Mouse (Mus musculus) kidney, adult 2 months (tissue): ENCODE data around the gene Fam13c. TPM values are rescaled to one million over a fixed set of nuclear protein-coding genes. Genes with fewer than 3 reads are reported as not detected.

Experiments
- DNase-seq: peaks from one replicate; pipeline ENCODE4 v3.0.0; 2021
- H3K27ac ChIP-seq: fragments of 200-500 bp; 2 replicates; pipeline ENCODE4 v1.5.1; 2012; ENCODE audit warnings: low read depth, low read length, control low read depth, inconsistent platforms; ENCODE audit not compliant: insufficient read depth
- H3K27me3 ChIP-seq: fragments of 200-500 bp; replicated peaks from 2 replicates; pipeline ENCODE4 v1.6.1; 2012; ENCODE audit warnings: mild to moderate bottlenecking, moderate library complexity, low read length, inconsistent platforms; ENCODE audit not compliant: control insufficient read depth, insufficient read depth
- H3K36me3 ChIP-seq: fragments of 200-500 bp; 2 replicates; pipeline ENCODE4 v1.6.1; 2012; ENCODE audit warnings: mild to moderate bottlenecking, moderate library complexity, low read length, inconsistent platforms; ENCODE audit not compliant: control insufficient read depth, insufficient read depth
- H3K4me1 ChIP-seq: fragments of 200-500 bp; 2 replicates; pipeline ENCODE4 v1.6.1; 2011; ENCODE audit warnings: low read length; ENCODE audit not compliant: control insufficient read depth, insufficient read depth
- H3K4me3 ChIP-seq: fragments of 200-500 bp; 2 replicates; pipeline ENCODE4 v1.5.1; 2011; ENCODE audit warnings: mild to moderate bottlenecking, low read depth, low read length, control low read depth; ENCODE audit not compliant: insufficient read depth
- CTCF ChIP-seq: fragments of 200-500 bp; conservative IDR thresholded peaks from 2 replicates; pipeline ENCODE4 v1.5.1; 2011; ENCODE audit warnings: low read depth, mild to moderate bottlenecking, control low read depth, low read length, moderate library complexity, mixed read lengths; ENCODE audit not compliant: insufficient read depth, insufficient read length
- POLR2A ChIP-seq: fragments of 200-500 bp; IDR thresholded peaks from one replicate; pipeline ENCODE4 v1.6.1; 2011; ENCODE audit warnings: low read depth, low read length, control low read depth
- WGBS: fragments of 180-500 bp; shearing (Covaris S2); methylation state at CpG from one replicate; pipeline ENCODE4 v1.1.7; 2018; 5-methylcytosine and 5-hydroxymethylcytosine counted together
- polyA plus RNA-seq: library from polyadenylated mRNA; depleted of rRNA; stranded (reverse); fragments of >200 nt; gene quantifications from 2 replicates; pipeline ENCODE4 v1.2.3, GENCODE M21; 2012

The Fam13c gene
- polyA plus RNA-seq, 1 experiment: 1.5 TPM

DNA sequence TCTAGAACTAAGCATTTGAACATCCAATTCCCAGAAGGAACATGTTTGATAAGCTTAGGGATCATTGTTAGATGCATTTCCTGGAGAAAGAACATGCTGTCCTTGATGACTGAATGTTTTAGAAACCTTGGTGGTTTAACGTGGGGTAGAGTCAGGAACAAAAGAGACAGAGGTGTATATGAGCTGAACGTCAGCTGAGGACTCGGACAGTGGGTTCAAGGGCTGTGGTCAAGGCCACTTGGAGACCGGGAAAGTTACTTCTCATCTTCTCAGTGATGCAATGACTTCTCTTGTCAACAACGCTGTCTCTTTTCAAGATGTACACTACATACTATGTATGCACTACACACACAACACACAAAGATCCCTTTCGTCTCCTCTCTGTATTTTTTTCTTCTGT, 46.4 kb downstream of the Fam13c start:
- Histone ChIP-seq H3K36me3 (no peaks in the 10 kb centered on the region), H3K4me3 (no peak overlapping the region), H3K4me1 (peaks cover 5% of the 10 kb centered on the region; the same call in 1 of the 2 replicates), H3K27me3 (no peaks in the 10 kb centered on the region), H3K27ac (no peak overlapping the region)
- TF ChIP-seq POLR2A (no peak), CTCF (no peak)
- 92% methylated on average over 6 of the region's 6 CpGs for WGBS
- no peak for DNase-seq

DNA sequence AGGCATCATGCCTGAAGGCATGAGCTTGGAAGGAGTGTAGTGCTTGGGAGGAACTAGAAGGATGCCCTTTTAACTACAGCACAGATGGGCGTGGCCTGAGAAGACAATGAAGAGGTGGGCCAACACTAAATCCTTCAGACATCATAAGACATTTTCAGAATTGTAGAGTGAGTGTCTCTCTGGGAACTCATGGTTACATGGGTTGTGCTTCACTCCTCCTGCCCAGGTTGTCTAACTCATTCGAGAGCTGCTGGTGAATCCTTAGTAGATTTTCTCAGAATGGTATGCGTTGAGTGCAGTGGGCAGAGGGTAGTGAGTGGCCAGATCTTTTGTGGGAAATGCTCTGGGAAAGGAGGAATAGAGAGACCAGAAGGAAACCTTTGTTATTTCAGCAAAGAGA, 53.6 kb downstream of the Fam13c start:
- WGBS: 78% methylated on average over 3 of the region's 3 CpGs
- no peaks in the 10 kb centered on the region for H3K27me3 ChIP-seq
- H3K4me1 ChIP-seq: no peaks in the 10 kb centered on the region
- TF ChIP-seq POLR2A (no peak), CTCF (no peak)
- no peak overlapping the region for H3K4me3 ChIP-seq
- no peak for DNase-seq
- H3K36me3 ChIP-seq: no peaks in the 10 kb centered on the region
- 0 out of 2 replicates have a peak overlapping the region, but pooled peaks have one; percentile 40 for H3K27ac ChIP-seq

DNA sequence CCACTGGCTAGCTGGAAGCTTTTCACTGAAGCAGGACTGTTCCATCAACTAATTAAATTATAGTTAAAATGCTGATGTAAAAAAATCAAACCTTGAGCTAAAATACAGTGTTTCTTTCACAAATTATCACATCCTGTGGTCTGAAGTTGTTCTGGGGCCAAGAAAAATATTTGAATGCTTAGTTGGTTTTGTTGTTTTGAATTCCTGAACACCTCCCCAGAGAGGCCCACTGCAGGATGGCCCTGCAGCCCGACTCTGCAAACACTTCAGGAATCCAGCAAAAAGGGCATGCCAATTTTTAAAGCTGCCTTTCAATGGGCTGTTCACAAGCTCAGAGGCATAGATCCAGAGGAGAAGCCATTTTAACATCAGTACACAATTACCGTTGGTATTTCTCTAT, 54.2 kb downstream of the Fam13c start:
- Histone ChIP-seq H3K27ac (0 out of 2 replicates have a peak overlapping the region, but pooled peaks have one; percentile 40), H3K27me3 (no peaks in the 10 kb centered on the region), H3K36me3 (no peaks in the 10 kb centered on the region), H3K4me1 (no peaks in the 10 kb centered on the region), H3K4me3 (no peak overlapping the region)
- DNase-seq: peak; percentile 42
- TF ChIP-seq CTCF (no peak), POLR2A (no peak)
- WGBS: 40% methylated on average over 2 of the region's 2 CpGs

DNA sequence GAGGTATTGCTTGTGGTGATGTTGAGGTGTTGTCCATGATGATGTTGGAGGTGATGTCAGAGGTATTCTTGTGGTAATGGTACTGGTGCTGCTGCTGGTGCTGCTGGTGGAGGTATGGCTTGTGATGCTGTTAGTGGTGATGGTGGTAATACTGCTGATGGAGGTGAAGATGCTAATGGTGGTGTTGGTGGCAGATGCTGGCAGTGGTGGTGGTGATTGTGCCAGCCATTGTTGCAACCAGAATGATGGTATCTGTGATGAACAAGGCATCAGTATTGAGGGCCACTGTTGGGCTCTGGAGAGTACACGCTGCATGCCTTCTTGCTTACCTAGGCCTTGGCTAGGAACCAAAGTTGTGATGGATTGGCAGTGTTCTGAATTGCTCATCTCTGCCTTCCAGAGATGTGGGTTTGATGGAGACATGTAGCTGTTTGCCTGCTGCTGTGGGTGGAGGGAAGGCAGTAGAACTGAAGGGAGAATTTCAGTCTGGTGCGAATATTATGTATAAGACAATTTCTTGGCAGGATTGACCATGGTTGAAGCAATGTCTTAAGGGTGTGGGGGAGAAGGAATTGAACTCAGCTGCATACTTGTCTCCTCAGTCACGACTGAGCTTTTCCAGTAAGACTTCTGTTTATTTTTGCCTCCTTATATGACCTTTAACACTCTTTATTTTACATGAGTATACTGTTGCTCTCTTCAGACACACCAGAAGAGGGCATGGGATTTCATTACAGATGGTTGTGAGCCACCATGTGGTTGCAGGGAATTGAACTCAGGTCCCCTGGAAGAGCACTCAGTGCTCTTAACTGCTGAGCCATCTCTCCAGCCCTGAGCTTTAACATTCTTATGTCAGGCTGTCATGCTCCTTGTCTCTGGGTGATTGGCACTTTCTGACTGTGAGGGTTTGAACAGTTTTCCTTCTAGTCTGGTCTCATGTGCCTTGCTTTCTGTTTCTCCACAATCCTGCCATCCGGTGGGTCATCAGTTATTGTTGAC, 55.1 kb downstream of the Fam13c start:
- Histone ChIP-seq H3K27me3 (no peaks in the 10 kb centered on the region), H3K4me3 (no peak overlapping the region), H3K27ac (0 out of 2 replicates have a peak overlapping the region, but pooled peaks have one; percentile 26), H3K4me1 (no peaks in the 10 kb centered on the region), H3K36me3 (no peaks in the 10 kb centered on the region)
- DNase-seq: no peak
- TF ChIP-seq CTCF: no peak
- 73% methylated on average over 4 of the region's 4 CpGs for WGBS

DNA sequence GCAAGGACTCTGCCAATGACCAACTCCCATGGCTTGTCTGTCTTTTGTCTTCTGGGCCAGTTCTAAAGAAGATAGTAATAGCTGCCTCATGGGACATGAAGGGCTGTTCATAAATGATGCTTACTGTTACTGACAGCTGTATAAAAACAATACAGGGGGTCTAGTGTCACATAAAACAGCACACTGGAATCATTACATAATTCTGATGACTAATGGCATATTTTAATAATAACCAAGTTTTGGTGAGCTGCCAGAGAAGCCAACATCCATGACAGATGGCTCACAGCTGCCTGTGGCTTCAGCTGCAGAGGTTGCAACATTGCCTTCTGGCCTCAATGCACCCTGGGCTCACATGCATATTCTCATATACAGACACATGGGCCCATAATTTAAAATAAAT, 56.7 kb downstream of the Fam13c start:
- peak; percentile 57 for DNase-seq

DNA sequence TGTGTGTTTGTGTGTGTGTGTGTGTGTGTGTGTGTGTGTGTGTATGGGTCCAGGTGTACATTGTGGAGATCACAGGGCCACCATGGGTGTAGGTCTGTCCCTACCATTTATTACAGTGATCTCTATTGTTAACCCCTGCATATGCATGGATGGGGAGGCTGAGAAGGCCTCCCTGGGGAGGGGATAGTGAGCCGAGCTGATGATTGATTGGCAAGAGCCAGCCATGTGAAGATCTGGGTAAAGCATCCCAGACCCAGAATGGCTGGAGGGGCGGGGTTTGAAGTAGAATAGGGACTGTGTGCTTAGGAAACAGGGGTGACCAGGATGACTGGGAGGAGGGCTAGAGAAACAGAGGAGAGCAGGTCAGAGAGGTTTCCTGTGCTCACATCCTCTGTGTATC, 58.0 kb downstream of the Fam13c start:
- TF ChIP-seq POLR2A (no peak), CTCF (no peak)
- no peaks in the 10 kb centered on the region for H3K4me1 ChIP-seq
- no peaks in the 10 kb centered on the region for H3K36me3 ChIP-seq
- H3K27me3 ChIP-seq: no peaks in the 10 kb centered on the region
- WGBS: 69% methylated on average over 2 of the region's 2 CpGs
- H3K4me3 ChIP-seq: no peak overlapping the region
- no peak for DNase-seq
- H3K27ac ChIP-seq: no peak overlapping the region

More for the DNA sequence above, 56.7 kb downstream of the Fam13c start:
- Histone ChIP-seq H3K27ac (no peak overlapping the region), H3K4me1 (no peaks in the 10 kb centered on the region), H3K27me3 (no peaks in the 10 kb centered on the region), H3K4me3 (no peak overlapping the region), H3K36me3 (no peaks in the 10 kb centered on the region)
- TF ChIP-seq CTCF (no peak), POLR2A (no peak)

DNA sequence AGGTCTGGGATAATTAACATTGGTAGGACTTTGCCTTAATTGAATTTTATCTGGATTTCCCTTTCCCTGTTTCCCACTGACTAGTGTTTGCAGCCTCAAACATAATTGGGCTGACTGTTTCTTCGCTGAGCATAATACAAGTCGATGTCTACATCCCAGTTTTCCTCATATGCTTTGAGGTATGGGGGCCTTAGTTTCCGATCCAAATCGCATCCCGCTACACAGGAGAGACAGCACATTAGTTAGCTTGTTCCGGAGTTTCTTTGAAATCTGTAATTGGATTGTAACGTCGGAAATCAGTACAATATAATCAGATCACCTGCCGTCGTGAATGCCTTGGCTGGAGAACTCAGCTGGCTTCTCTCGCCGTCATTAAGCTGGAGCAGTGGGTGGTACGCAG, 59.0 kb downstream of the Fam13c start:
- WGBS: 81% methylated on average over 13 of the region's 13 CpGs
- no peaks in the 10 kb centered on the region for H3K27me3 ChIP-seq
- H3K36me3 ChIP-seq: no peaks in the 10 kb centered on the region
- no peak overlapping the region for H3K4me3 ChIP-seq
- H3K4me1 ChIP-seq: no peaks in the 10 kb centered on the region
- H3K27ac ChIP-seq: no peak overlapping the region
- TF ChIP-seq POLR2A (no peak), CTCF (no peak)
- no peak for DNase-seq
